Mouse (Mus musculus) erythroblast, embryonic 14.5 days (primary cell): ENCODE measurements around the gene Lgals9.

Experiments used
- GATA1 ChIP-seq: IDR thresholded peaks from 2 replicates; pipeline ENCODE4 v1.6.1; 2012; ENCODE audit warnings: low read length, inconsistent platforms, mixed read lengths
- TAL1 ChIP-seq: IDR thresholded peaks from 3 replicates; pipeline ENCODE4 v1.6.1; 2012; ENCODE audit warnings: low read length, inconsistent platforms, mixed read lengths

DNA sequence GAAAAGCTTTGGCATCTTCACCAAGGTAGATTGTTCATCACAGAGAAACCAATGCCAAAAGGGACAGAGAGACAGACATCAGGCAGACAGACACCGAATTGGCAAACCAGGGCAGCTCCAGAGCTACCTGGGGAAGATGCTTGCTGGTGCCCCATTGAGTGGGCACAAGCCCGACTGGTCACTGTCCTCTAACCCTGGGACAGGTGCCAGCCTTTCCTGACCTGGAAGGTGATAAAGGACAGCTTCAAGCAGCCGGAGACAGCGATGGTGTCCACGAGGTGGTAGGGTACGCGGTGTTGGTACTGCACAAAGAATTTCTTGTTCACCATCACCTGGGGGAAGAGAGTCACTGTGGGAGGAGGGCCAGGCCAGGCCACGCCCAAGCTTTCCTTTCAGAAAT lies 13.7 kb downstream of the Lgals9 start:
- TF ChIP-seq TAL1, result no peak
- TF ChIP-seq GATA1, result no peak
